Mouse (Mus musculus): Measurements from ENCODE around the gene Foxe3. TPM values are rescaled to one million over a fixed set of nuclear protein-coding genes. Genes with fewer than 3 reads are reported as not detected.
A peak's percentile ranks its signal among the peaks of the same experiment; 100 is the strongest.

The Foxe3 gene
- polyA plus RNA-seq, 1 experiment from 2014 or later: not detected

GRCm38 (mm10) chr4:114903422-114903782, 22.4 kb downstream of the Foxe3 start:
- H3K4me1 ChIP-seq: peaks cover 19% of the 10 kb centered on the region
- H3K4me3 ChIP-seq: no peak overlapping the region
- H3K27me3 ChIP-seq (replicated peaks): peaks cover 100% of the 10 kb centered on the region
- no peaks in the 10 kb centered on the region for H3K36me3 ChIP-seq
- H3K4me2 ChIP-seq: no peak overlapping the region
- ATAC-seq (ENCODE audit: extremely low read depth, insufficient number of reproducible peaks, low FRiP score, low TSS enrichment): no peak
- H3K9me3 ChIP-seq: no peaks in the 10 kb centered on the region
- no peak overlapping the region for H3K27ac ChIP-seq (replicated peaks)
- 6% methylated on average over 11 of the region's 11 CpGs for WGBS
- no peak overlapping the region for H3K9ac ChIP-seq

- H3K4me1 ChIP-seq: peaks cover 13% of the 10 kb centered on the region
- H3K36me3 ChIP-seq: no peaks in the 10 kb centered on the region
- peaks cover 100% of the 10 kb centered on the region for H3K27me3 ChIP-seq (replicated peaks)
- H3K27ac ChIP-seq (replicated peaks): no peak overlapping the region
- H3K9me3 ChIP-seq: no peaks in the 10 kb centered on the region
- WGBS: under 1% methylated on average over 39 of the region's 39 CpGs
- no peak overlapping the region for H3K4me2 ChIP-seq
- no peak for ATAC-seq (ENCODE audit: extremely low read depth, insufficient number of reproducible peaks, low FRiP score, low TSS enrichment)
- H3K4me3 ChIP-seq: no peak overlapping the region
- no peak overlapping the region for H3K9ac ChIP-seq
Measured at GRCm38 (mm10) chr4:114902641-114903421, 23.0 kb downstream of the Foxe3 start.

GRCm38 (mm10) chr4:114901643-114902351, 24.0 kb downstream of the Foxe3 start:
- peak overlapping the region; percentile 14; the same call in 1 of the 2 replicates for H3K4me3 ChIP-seq
- no peaks in the 10 kb centered on the region for H3K9me3 ChIP-seq
- no peak overlapping the region for H3K9ac ChIP-seq
- H3K4me2 ChIP-seq: peak overlapping the region; percentile 36; the same call in 1 of the 2 replicates
- H3K36me3 ChIP-seq: no peaks in the 10 kb centered on the region
- under 1% methylated on average over 42 of the region's 42 CpGs for WGBS
- H3K27ac ChIP-seq (replicated peaks): no peak overlapping the region
- H3K27me3 ChIP-seq (replicated peaks): peaks cover 100% of the 10 kb centered on the region
- no peak for ATAC-seq (ENCODE audit: extremely low read depth, insufficient number of reproducible peaks, low FRiP score, low TSS enrichment)
- peaks cover 3% of the 10 kb centered on the region; the same call in 1 of the 2 replicates for H3K4me1 ChIP-seq

- no peak for ATAC-seq (ENCODE audit: extremely low read depth, insufficient number of reproducible peaks, low FRiP score, low TSS enrichment)
- no peak overlapping the region for H3K27ac ChIP-seq (replicated peaks)
- no peak overlapping the region for H3K4me2 ChIP-seq
- peaks cover 3% of the 10 kb centered on the region; the same call in 1 of the 2 replicates for H3K4me1 ChIP-seq
- H3K27me3 ChIP-seq (replicated peaks): peaks cover 100% of the 10 kb centered on the region
- H3K9ac ChIP-seq: no peak overlapping the region
- H3K36me3 ChIP-seq: no peaks in the 10 kb centered on the region
- 3% methylated on average over 33 of the region's 33 CpGs for WGBS
- no peak overlapping the region for H3K4me3 ChIP-seq
- no peaks in the 10 kb centered on the region for H3K9me3 ChIP-seq
Measured at GRCm38 (mm10) chr4:114900866-114901642, 24.8 kb downstream of the Foxe3 start.

GRCm38 (mm10) chr4:114899885-114900284, 25.9 kb downstream of the Foxe3 start:
- H3K4me1 ChIP-seq: peaks cover 3% of the 10 kb centered on the region; the same call in 1 of the 2 replicates
- H3K27ac ChIP-seq (replicated peaks): no peak overlapping the region
- 5% methylated on average over 3 of the region's 3 CpGs for WGBS
- ATAC-seq (ENCODE audit: extremely low read depth, insufficient number of reproducible peaks, low FRiP score, low TSS enrichment): no peak
- H3K4me3 ChIP-seq: no peak overlapping the region
- H3K9me3 ChIP-seq: no peaks in the 10 kb centered on the region
- H3K27me3 ChIP-seq (replicated peaks): peaks cover 98% of the 10 kb centered on the region
- no peak overlapping the region for H3K4me2 ChIP-seq
- H3K9ac ChIP-seq: no peak overlapping the region
- no peaks in the 10 kb centered on the region for H3K36me3 ChIP-seq

GRCm38 (mm10) chr4:114897853-114898252, 28.0 kb downstream of the Foxe3 start:
- H3K27ac ChIP-seq (replicated peaks): no peak overlapping the region
- no peak overlapping the region for H3K4me3 ChIP-seq
- H3K9me3 ChIP-seq: no peaks in the 10 kb centered on the region
- ATAC-seq (ENCODE audit: extremely low read depth, insufficient number of reproducible peaks, low FRiP score, low TSS enrichment): no peak
- peaks cover 3% of the 10 kb centered on the region; the same call in 1 of the 2 replicates for H3K4me1 ChIP-seq
- no peak overlapping the region for H3K4me2 ChIP-seq
- peaks cover 97% of the 10 kb centered on the region for H3K27me3 ChIP-seq (replicated peaks)
- no peak overlapping the region for H3K9ac ChIP-seq
- 9% methylated on average over 4 of the region's 4 CpGs for WGBS
- H3K36me3 ChIP-seq: no peaks in the 10 kb centered on the region

- ATAC-seq (ENCODE audit: extremely low read depth, insufficient number of reproducible peaks, low FRiP score, low TSS enrichment): no peak
- 77% methylated on average over 1 of the region's 1 CpGs for WGBS
- Histone ChIP-seq H3K36me3 (no peaks in the 10 kb centered on the region), H3K4me1 (no peaks in the 10 kb centered on the region), H3K4me3 (no peak overlapping the region), H3K9me3 (no peaks in the 10 kb centered on the region), H3K9ac (no peak overlapping the region), H3K27ac (replicated peaks) (no peak overlapping the region), H3K4me2 (no peak overlapping the region), H3K27me3 (replicated peaks) (peaks cover 28% of the 10 kb centered on the region; the same call in 1 of the 2 replicates)
Measured at GRCm38 (mm10) chr4:114882232-114882631, 43.6 kb downstream of the Foxe3 start.

GRCm38 (mm10) chr4:114876441-114876972, 49.3 kb downstream of the Foxe3 start:
- Histone ChIP-seq H3K36me3 (no peaks in the 10 kb centered on the region), H3K4me2 (no peak overlapping the region), H3K4me3 (no peak overlapping the region), H3K9ac (no peak overlapping the region), H3K27ac (replicated peaks) (no peak overlapping the region), H3K9me3 (no peaks in the 10 kb centered on the region), H3K4me1 (no peaks in the 10 kb centered on the region), H3K27me3 (replicated peaks) (0 out of 2 replicates have a peak, but pooled peaks cover 5% of the 10 kb centered on the region)
- ATAC-seq (ENCODE audit: extremely low read depth, insufficient number of reproducible peaks, low FRiP score, low TSS enrichment): no peak
- 19% methylated on average over 8 of the region's 8 CpGs for WGBS

Other genes with a start within 250 kb of the Foxe3 start
- gene Gm12830, start 104.3 kb downstream of the Foxe3 start, polyA plus RNA-seq (2015; fragmentation: Nextera tagmentation; extraction: Ambion mirVana): not detected in 2 replicates
- gene Foxd2, start 17.1 kb downstream of the Foxe3 start, polyA plus RNA-seq (2015; fragmentation: Nextera tagmentation; extraction: Ambion mirVana): 0.07 and 0.09 TPM in 2 replicates
- gene Cmpk1, start 61.2 kb upstream of the Foxe3 start, polyA plus RNA-seq (2015; fragmentation: Nextera tagmentation; extraction: Ambion mirVana): 57.4 TPM in 2 replicates
- 7.8 and 8.7 TPM in 2 replicates for gene Stil, start 74.1 kb upstream of the Foxe3 start, polyA plus RNA-seq (2015; fragmentation: Nextera tagmentation; extraction: Ambion mirVana)
- 5.4 and 8.4 TPM in 2 replicates for gene Tal1, start 130.4 kb upstream of the Foxe3 start, polyA plus RNA-seq (2015; fragmentation: Nextera tagmentation; extraction: Ambion mirVana)
- gene Pdzk1ip1, start 162.7 kb upstream of the Foxe3 start, polyA plus RNA-seq (2015; fragmentation: Nextera tagmentation; extraction: Ambion mirVana): 23.4 and 42.7 TPM in 2 replicates
- 0.04 and 0.08 TPM in 2 replicates for gene Cyp4x1, start 208.3 kb upstream of the Foxe3 start, polyA plus RNA-seq (2015; fragmentation: Nextera tagmentation; extraction: Ambion mirVana)

Measured in heart, embryonic 13.5 days (tissue).